Mouse (Mus musculus): ENCODE results near the gene Wdr93. TPM values are rescaled to one million over a fixed set of nuclear protein-coding genes. Genes with fewer than 3 reads are reported as not detected.
A peak's percentile ranks its signal among the peaks of the same experiment; 100 is the strongest.
"Not testable (repeated sequence)": the region's sequence is repeated elsewhere in the genome, so short reads cannot be mapped to it uniquely, and the experiment has no call there.

Wdr93 gene
- total RNA-seq, 2 experiments from 2014 or later: 0.19 TPM; not detected in 1

DNA sequence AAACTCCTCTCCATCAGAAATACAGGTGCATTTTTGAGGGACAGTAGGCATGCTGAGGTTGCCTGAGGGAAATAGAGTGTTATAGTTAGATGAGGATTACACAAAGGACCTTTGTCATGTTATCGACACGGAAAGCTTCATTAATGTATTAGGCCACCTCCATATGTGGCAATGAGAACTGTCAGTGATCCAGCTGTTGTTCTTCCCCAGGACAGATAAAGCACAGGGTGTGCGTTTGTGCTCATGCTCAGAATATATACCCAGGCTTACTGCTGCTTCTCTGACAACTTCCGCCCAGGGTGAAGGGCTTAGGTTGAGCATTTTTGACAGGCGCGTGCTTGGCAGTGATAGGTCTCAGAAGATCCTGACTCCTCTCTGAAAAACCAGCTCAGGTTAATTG, 6.5 kb downstream of the Wdr93 start:
- no peak for DNase-seq

DNA sequence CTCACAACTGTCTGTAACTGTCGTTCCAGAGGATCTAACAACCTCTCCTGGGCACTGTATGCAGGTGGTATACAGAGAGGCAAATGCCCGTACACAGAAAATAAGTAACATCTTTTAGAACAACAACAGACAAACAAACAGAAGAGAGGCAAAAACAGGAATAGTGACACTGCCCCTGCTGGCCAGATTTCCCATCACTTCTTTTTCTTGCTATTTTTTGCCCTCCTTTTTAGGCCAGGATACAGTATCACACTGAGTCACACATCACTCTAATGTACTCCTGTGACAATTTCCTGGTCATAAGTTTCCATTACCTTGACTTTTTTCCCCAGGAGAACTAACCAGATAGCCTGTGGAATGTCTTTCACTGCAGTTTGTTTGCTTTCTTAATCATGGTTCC, 13.4 kb downstream of the Wdr93 start:
- no peak for DNase-seq

DNA sequence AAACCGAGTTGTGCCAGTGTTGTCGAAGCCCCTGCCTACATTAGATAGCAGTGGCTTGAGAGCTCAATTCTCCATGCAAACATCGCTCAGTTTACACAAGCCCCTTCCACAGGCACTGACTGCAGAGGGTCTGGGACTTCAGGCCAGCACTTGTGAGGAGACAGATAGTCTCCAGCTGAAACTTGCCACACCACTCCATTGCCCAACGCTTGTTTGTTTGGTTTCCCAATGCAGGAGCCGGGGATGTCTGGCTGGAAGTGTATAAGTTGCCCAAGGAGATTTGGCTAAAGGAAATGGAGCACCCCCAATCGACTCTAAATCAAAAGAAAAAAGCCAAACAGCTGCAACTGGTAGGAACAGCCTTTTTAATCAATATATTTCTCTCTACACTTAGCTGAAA, 15.2 kb downstream of the Wdr93 start:
- DNase-seq: no peak

GRCm38 (mm10) chr7:79759766-79760165, 16.8 kb downstream of the Wdr93 start:
- DNase-seq: no peak

- no peak for DNase-seq
These were observed 18.3 kb downstream of the Wdr93 start for GRCm38 (mm10) chr7:79761124-79761876.

GRCm38 (mm10) chr7:79762106-79762505, 19.1 kb downstream of the Wdr93 start:
- no peak for DNase-seq

DNA sequence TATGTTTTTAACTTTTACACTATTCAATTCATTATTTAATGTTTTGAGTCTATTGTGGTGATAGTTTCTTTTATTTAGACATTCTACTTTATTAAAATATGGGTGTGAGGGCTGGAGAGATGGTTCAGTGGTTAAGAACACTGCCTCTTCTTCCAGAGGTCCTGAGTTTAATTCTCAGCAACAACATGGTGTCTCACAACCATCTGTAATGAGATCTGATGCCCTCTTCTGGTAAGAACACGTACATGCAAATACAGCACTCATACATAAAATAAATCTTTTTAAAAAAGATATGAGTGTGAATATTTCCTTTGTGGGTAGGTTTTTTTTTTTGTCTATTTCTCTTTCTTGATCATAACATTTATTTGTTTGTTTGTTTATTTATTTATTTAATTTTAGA, 23.0 kb downstream of the Wdr93 start:
- DNase-seq: no peak

DNA sequence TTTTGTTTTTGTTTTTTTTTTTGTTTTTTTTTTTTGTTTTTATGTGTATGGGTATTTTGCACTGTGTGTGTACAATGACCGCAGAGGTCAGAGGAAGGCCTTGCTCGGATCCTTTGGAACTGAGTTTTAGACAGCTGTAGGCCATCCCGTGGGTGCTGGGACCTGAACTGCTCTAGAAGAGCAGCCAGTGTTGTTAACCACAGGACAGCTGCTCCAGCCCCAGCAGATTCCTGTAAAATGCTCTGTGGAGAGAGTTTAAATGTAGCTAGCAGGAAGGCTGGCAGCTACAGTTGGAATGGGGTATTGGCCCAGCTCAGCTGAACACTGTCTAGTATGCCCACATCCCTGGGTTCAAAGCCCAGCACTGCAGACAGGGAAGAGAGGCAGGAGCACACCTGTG, 26.7 kb downstream of the Wdr93 start:
- no peak for DNase-seq

- no peak for DNase-seq
These were observed 28.9 kb downstream of the Wdr93 start for GRCm38 (mm10) chr7:79771561-79772512.

- DNase-seq: peak; percentile 85
These were observed 38.0 kb downstream of the Wdr93 start for GRCm38 (mm10) chr7:79780647-79781626.

DNA sequence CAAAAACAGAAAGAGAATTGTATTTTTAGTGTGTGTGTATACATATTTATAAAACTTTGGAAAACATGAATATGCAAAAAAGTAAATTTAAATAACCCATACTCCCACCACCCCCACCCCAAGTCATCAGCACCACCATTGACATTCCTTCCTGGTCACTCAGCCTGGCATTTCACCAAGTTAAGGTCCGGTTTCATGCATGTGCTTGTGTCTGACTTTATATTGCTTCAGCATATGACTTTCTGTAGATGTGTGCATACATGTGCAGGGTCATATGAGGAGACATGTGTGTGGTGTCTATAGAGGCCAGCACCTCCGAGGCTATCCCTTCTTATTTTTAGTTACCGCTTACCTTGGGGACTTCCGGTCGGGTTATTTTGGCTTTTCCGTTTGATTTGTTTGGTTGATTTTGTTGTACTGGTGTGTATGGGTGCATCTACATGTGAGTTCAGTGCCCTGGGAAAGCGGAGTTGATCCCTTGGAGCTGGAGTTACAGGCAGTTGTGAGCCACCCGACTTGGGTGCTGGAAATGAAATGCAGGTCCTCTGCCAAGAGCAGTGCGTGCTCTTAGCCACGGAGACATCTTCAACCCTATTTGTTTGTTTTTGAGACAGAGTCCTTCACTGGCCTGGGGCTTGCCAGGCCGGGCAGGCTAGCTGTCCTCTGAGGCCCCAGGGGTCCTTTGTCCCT, 39.0 kb downstream of the Wdr93 start:
- peak; percentile 28 for DNase-seq

GRCm38 (mm10) chr7:79782516-79782855, 39.5 kb downstream of the Wdr93 start:
- no peak for DNase-seq

- DNase-seq: peak; percentile 83
These were observed 43.3 kb downstream of the Wdr93 start for GRCm38 (mm10) chr7:79786295-79786694.

DNA sequence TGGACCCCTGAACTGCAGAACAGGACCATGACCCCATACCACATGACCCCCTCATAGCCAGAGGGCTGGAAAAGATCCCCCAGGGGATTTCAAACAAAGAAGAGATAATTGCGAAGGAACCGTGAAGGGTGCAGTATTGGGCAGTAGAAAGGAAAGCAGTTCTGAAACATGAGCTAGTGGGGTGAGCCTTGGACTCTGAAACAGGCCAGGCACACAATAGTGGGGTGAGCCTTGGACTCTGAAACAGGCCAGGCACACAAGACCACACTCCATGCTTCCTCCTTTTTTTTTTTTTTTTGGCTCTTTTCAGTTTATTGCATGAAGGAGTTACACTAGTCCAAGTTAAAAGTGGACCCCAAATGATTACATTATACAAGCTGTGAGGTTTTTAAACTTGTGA, 46.8 kb downstream of the Wdr93 start:
- DNase-seq: not testable (repeated sequence)

DNA sequence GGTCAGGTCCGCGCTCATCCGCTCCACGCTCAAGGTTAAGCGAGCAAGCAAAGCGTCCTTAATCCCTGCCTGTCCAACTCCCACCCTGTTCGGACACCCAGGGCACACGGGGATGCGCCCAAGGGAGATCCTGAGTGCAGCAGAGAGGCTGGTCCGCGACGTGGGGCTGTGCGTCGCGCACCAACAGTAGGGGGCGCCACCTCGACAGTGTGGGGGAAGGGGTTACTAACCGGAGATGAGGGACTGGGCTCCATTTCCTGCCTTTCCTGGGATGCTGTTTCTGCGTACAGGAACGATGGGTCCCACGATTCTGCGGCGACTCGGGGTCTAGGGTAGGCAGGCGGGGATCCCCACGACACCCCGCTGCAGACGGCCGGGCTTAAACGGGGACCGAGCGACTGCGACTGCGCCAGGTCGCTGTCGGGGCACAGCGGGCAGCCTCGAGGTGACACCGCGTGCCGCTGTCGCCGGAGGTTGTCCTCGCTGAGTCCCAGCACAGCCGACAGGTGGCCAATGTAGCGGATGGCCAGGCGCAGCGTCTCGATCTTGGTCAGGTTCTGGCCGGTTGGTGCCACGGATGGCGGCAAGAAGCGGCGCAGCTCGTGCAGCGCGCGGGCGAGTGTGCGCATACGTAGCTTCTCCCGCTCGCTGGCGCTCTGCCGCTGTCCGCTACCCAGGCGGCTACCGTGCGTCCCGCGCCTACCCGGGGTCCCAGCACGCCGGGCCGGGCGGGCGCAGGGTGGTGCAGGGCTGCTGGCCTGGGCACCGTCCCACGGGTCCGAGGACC, 49.9 kb downstream of the Wdr93 start:
- DNase-seq: peak; percentile 54

DNA sequence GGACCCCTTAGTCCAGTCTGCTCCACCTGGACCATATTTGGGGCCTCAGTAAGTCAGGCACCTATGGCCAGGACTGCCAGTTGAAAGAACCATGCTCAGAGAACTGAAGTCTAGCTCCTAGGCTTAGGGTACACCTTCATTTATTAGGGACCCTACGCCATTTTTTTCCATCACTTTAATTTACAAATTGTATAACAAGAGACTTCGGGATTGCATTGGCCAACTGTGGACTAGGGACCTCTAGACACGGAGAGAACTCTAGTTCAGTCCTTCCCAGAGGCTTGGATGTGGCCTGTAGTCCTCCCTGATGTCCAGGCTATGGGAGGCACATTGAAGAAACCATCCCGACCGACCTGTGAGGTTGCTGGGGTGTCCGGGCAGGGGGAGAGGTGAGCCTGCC, 50.7 kb downstream of the Wdr93 start, which contains the start of gene Mesp1:
TSS of gene Mesp1 (minus strand) at position 101 of the 400 bp plus-strand sequence.
- no peak for DNase-seq

DNA sequence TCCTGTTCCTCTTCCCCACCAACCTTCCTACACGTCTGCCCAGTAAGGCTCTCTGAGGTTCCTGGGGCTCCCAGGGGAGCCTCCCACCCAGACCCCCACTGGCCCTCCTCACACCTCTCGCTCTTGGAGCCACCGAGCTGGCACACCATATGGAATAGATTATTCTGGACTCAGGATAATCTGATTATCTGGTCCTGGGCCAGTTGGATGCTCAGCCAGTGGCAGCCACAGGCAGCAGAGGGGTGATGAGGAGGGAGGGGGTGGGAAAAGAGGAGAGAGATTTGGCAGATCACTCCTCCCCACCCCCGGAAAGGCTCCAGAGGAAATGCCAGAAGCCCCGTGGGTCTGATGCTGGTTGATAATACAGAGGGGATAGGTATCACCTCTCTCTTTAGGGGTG, 55.6 kb downstream of the Wdr93 start:
- DNase-seq: no peak

DNA sequence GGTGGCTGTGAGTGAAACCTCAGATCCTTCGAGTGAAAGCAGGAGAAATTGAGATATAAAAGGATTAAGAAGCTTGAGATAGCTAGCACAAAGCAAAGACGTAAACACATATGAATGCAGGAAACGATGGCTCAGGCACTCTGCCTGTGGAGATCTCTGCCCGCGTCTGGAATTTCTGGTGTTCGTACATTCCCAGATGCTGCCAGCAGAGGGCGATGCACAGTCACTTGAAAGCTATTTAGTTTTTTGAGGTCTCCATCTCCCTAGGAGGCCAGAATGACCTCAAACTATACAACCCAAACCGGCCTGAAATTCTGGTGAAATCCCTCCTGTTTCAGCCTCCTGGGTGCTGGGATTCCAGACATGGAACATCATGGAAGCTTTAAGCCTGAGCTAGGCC, 56.1 kb downstream of the Wdr93 start:
- DNase-seq: peak; percentile 90

- DNase-seq: no peak
These were observed 56.5 kb downstream of the Wdr93 start for GRCm38 (mm10) chr7:79799506-79799905.

DNA sequence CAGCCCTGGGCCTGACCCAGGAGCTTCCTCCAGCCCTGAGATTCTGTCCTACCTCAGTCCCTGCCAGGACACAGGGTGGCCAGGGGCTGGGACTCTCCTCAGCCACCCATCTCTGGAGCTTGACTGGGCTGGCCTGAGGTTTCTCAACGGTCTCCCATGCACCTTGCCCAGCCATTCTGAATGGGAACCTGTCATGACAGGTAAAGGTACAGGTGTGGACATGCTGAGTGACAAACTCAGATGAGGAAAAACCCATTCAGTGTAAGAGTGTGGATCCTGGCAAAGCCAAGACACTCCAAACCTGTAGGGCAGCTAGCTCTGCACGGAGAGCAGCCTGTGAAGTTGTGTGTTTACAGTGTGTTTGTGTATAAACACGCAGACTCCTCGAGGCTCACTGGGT, 57.4 kb downstream of the Wdr93 start:
- no peak for DNase-seq

DNA sequence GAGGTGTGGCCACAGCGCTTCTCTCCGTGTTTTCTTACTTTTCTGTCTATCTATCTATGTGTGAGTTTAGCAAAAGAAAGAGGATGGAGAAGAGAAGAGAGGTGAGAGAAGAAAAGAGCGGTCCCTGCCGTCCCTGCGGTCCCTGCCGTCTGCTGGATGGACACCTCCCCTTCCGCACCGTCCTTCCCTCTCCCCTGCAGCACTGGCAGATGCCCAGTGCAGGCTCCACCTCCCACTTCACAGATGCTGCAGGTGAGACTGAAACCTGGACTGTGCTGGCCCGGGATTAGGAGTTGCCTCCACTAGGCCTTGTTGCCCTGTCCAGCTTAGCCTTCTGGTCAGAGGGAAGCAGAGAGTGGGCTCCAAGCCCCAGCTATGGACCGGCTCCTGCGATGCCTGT, 58.4 kb downstream of the Wdr93 start:
- no peak for DNase-seq

Data from heart, postnatal 4 days (tissue).